Mouse (Mus musculus): ENCODE data around the gene Vpreb1. TPM values are rescaled to one million over a fixed set of nuclear protein-coding genes. Genes with fewer than 3 reads are reported as not detected.

Gene Vpreb1
- polyA plus RNA-seq, 2 experiments, result 3.8 to 4.0 TPM

GRCm38 (mm10) chr16:16828757-16829615 lies 41.7 kb downstream of the Vpreb1 start, which contains the start of gene Spag6l:
Spag6l (minus strand) TSS chr16:16829456.
- Histone ChIP-seq H3K9me3 (ENCODE audit: control insufficient read depth, low read length) (no peaks in the 10 kb centered on the region), H3K4me3 (replicated peaks; ENCODE audit: low read length) (peak within 1 kb of the TSS; percentile 32), H3K27ac (replicated peaks; ENCODE audit: low read depth, low read length) (no peak within 1 kb of the TSS), H3K4me2 (replicated peaks; ENCODE audit: low read depth, low read length, severe bottlenecking) (peak within 1 kb of the TSS; percentile 70), H3K4me1 (ENCODE audit: control insufficient read depth, insufficient read depth, low read length) (peaks cover 6% of the 10 kb centered on the region; the same call in 1 of the 2 replicates), H3K9ac (ENCODE audit: low read depth, low read length, severe bottlenecking) (peak within 1 kb of the TSS; percentile 32; the same call in 1 of the 2 replicates), H3K27me3 (ENCODE audit: control insufficient read depth, insufficient read depth, low read length) (no peaks in the 10 kb centered on the region), H3K36me3 (ENCODE audit: control insufficient read depth, insufficient read depth, low read length) (no peaks in the 10 kb centered on the region)
- no peak for TF ChIP-seq POLR2A (IDR thresholded peaks at IDR 0.05; ENCODE audit: borderline replicate concordance, extremely low read depth, insufficient read depth, insufficient read length)
- ATAC-seq (ENCODE audit: low FRiP score, low read depth), result peak; percentile 67; the same call in 1 of the 2 replicates
- peak; percentile 45 for DNase-seq (ENCODE audit: low spot score)
- 6% methylated on average over 29 of the region's 33 CpGs for WGBS

GRCm38 (mm10) chr16:16826223-16826622 lies 44.4 kb downstream of the Vpreb1 start:
- ATAC-seq (ENCODE audit: low FRiP score, low read depth) (no peak), DNase-seq (ENCODE audit: low spot score) (no peak)
- Histone ChIP-seq H3K4me2 (replicated peaks; ENCODE audit: low read depth, low read length, severe bottlenecking) (no peak overlapping the region), H3K36me3 (ENCODE audit: control insufficient read depth, insufficient read depth, low read length) (no peaks in the 10 kb centered on the region), H3K9me3 (ENCODE audit: control insufficient read depth, low read length) (no peaks in the 10 kb centered on the region), H3K4me3 (replicated peaks; ENCODE audit: low read length) (no peak overlapping the region), H3K4me1 (ENCODE audit: control insufficient read depth, insufficient read depth, low read length) (peaks cover 6% of the 10 kb centered on the region; the same call in 1 of the 2 replicates), H3K9ac (ENCODE audit: low read depth, low read length, severe bottlenecking) (no peak overlapping the region), H3K27me3 (ENCODE audit: control insufficient read depth, insufficient read depth, low read length) (no peaks in the 10 kb centered on the region), H3K27ac (replicated peaks; ENCODE audit: low read depth, low read length) (no peak overlapping the region)
- 86% methylated on average over 2 of the region's 2 CpGs for WGBS
- no peak for TF ChIP-seq POLR2A (IDR thresholded peaks at IDR 0.05; ENCODE audit: borderline replicate concordance, extremely low read depth, insufficient read depth, insufficient read length)

GRCm38 (mm10) chr16:16825476-16825875 lies 45.2 kb downstream of the Vpreb1 start:
- H3K27ac ChIP-seq (replicated peaks; ENCODE audit: low read depth, low read length), result no peak overlapping the region
- WGBS, result 49% methylated on average over 5 of the region's 5 CpGs
- no peak for DNase-seq (ENCODE audit: low spot score)
- no peak overlapping the region for H3K4me2 ChIP-seq (replicated peaks; ENCODE audit: low read depth, low read length, severe bottlenecking)
- peaks cover 6% of the 10 kb centered on the region; the same call in 1 of the 2 replicates for H3K4me1 ChIP-seq (ENCODE audit: control insufficient read depth, insufficient read depth, low read length)
- no peak for TF ChIP-seq POLR2A (IDR thresholded peaks at IDR 0.05; ENCODE audit: borderline replicate concordance, extremely low read depth, insufficient read depth, insufficient read length)
- H3K9ac ChIP-seq (ENCODE audit: low read depth, low read length, severe bottlenecking), result no peak overlapping the region
- ATAC-seq (ENCODE audit: low FRiP score, low read depth), result no peak
- no peak overlapping the region for H3K4me3 ChIP-seq (replicated peaks; ENCODE audit: low read length)
- H3K9me3 ChIP-seq (ENCODE audit: control insufficient read depth, low read length), result no peaks in the 10 kb centered on the region
- no peaks in the 10 kb centered on the region for H3K36me3 ChIP-seq (ENCODE audit: control insufficient read depth, insufficient read depth, low read length)
- no peaks in the 10 kb centered on the region for H3K27me3 ChIP-seq (ENCODE audit: control insufficient read depth, insufficient read depth, low read length)

Other genes starting within 250 kb of the Vpreb1 start
- gene Olfr19, start 194.4 kb downstream of the Vpreb1 start, polyA plus RNA-seq (2012; rRNA removed), result not detected in 2 replicates
- not detected in 2 replicates for gene Olfr19, start 194.4 kb downstream of the Vpreb1 start, polyA plus RNA-seq (2014; fragmentation: Nextera tagmentation; extraction: Ambion mirVana)
- gene Spag6l, start 41.4 kb downstream of the Vpreb1 start, polyA plus RNA-seq (2012; rRNA removed), result 0.09 TPM in 1 of 2 replicates, not detected in the other
- gene Spag6l, start 41.4 kb downstream of the Vpreb1 start, polyA plus RNA-seq (2014; fragmentation: Nextera tagmentation; extraction: Ambion mirVana), result 0.19 TPM in 1 of 2 replicates, not detected in the other
- 0.18 and 0.27 TPM in 2 replicates for gene Igll1, start 6.9 kb downstream of the Vpreb1 start, polyA plus RNA-seq (2012; rRNA removed)
- gene Igll1, start 6.9 kb downstream of the Vpreb1 start, polyA plus RNA-seq (2014; fragmentation: Nextera tagmentation; extraction: Ambion mirVana), result 0.45 and 0.47 TPM in 2 replicates
- gene Top3b, start 107 bp downstream of the Vpreb1 start, polyA plus RNA-seq (2012; rRNA removed), result 120 and 136 TPM in 2 replicates
- 71.5 and 86.8 TPM in 2 replicates for gene Top3b, start 107 bp downstream of the Vpreb1 start, polyA plus RNA-seq (2014; fragmentation: Nextera tagmentation; extraction: Ambion mirVana)
- gene Ppm1f, start 25.6 kb upstream of the Vpreb1 start, polyA plus RNA-seq (2012; rRNA removed), result 31.0 and 32.4 TPM in 2 replicates
- 22.0 and 24.2 TPM in 2 replicates for gene Ppm1f, start 25.6 kb upstream of the Vpreb1 start, polyA plus RNA-seq (2014; fragmentation: Nextera tagmentation; extraction: Ambion mirVana)
- gene Mapk1, start 112.5 kb upstream of the Vpreb1 start, polyA plus RNA-seq (2012; rRNA removed), result 126 and 135 TPM in 2 replicates
- 186 and 188 TPM in 2 replicates for gene Mapk1, start 112.5 kb upstream of the Vpreb1 start, polyA plus RNA-seq (2014; fragmentation: Nextera tagmentation; extraction: Ambion mirVana)
- gene Ypel1, start 198.9 kb upstream of the Vpreb1 start, polyA plus RNA-seq (2012; rRNA removed), result 20.3 and 20.7 TPM in 2 replicates
- gene Ypel1, start 198.9 kb upstream of the Vpreb1 start, polyA plus RNA-seq (2014; fragmentation: Nextera tagmentation; extraction: Ambion mirVana), result 36.9 and 42.9 TPM in 2 replicates
- gene Ppil2, start 240.4 kb upstream of the Vpreb1 start, polyA plus RNA-seq (2012; rRNA removed), result 126 and 131 TPM in 2 replicates
- gene Ppil2, start 240.4 kb upstream of the Vpreb1 start, polyA plus RNA-seq (2014; fragmentation: Nextera tagmentation; extraction: Ambion mirVana), result 116 and 133 TPM in 2 replicates